Mouse (Mus musculus) testis, adult 2 months (tissue): ENCODE data around the gene Arhgap8.

ENCODE experiments used
- CTCF ChIP-seq: fragments of 200-500 bp; IDR thresholded peaks from 2 replicates; pipeline ENCODE4 v1.5.1; 2012; ENCODE audit warnings: low read depth, mild to moderate bottlenecking, inconsistent platforms, low read length, moderate library complexity; ENCODE audit not compliant: control insufficient read depth, insufficient read depth, insufficient replicate concordance
- POLR2A ChIP-seq: fragments of 200-500 bp; IDR thresholded peaks from 2 replicates; pipeline ENCODE4 v1.6.1; 2012; ENCODE audit warnings: low read depth, mild to moderate bottlenecking, inconsistent platforms, low read length, moderate library complexity; ENCODE audit not compliant: control insufficient read depth

GRCm38 (mm10) chr15:84766621-84767020 lies 46.8 kb downstream of the Arhgap8 start:
- TF ChIP-seq POLR2A (no peak), CTCF (no peak)
